Mouse (Mus musculus): ENCODE results near the gene Frs3.

GRCm38 (mm10) chr17:47702548-47703345 is 13.9 kb downstream of the Frs3 start:
- no peak for TF ChIP-seq CTCF (conservative IDR thresholded peaks at IDR 0.05; ENCODE audit: low read length)
- TF ChIP-seq NANOG (IDR thresholded peaks at IDR 0.05; ENCODE audit: borderline replicate concordance, low read length): no peak

Data from E14TG2a.4 (cell line).